Mouse (Mus musculus) cerebellum, adult 8-10 months (tissue): ENCODE measurements around the gene H2al2a.
"Not testable (repeated sequence)": the region's sequence is repeated elsewhere in the genome, so short reads cannot be mapped to it uniquely, and the experiment has no call there.

ENCODE experiments used
- DNase-seq: peaks from one replicate; pipeline ENCODE4 v3.0.0; 2022

Gene H2al2a

DNA sequence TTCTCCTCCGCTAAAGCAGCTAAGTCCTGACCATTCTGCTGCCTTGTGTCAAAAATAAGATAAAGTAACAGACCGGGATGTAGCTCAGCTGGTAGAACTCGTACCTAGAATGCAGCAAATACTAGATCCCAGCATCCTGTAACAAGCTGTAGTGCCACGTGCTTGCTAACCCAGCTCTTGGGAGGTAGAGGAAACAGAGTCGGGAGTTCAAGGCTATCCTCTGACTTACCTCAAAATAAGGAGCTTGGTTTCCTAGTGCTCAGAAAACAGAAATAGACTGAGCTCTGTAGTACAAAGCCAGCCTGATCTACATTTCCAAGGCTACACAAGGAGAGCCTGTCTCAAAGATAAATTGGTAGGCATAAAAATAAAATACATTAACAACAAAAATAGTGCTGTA, 23.5 kb downstream of the H2al2a start:
- no peak for DNase-seq

DNA sequence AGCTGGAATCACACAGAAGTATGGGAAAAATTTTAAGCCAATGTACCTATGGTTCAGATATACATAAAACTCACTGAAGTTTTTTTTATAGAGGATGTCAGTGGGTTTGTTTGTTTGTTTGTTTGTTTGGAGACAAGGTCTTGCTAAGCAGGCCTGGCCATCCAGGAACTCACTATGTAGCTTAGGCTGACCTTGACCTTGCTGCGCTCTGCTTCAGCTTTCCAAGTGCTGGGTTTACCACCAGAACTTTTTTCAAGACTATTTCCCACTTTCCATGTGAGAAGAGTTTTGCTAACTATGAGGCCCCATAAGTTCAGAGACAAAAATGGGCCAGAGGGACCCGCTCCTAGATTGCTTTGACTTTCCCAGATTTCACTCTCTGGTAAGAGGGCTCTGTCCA, 23.9 kb downstream of the H2al2a start:
- DNase-seq, result no peak

DNA sequence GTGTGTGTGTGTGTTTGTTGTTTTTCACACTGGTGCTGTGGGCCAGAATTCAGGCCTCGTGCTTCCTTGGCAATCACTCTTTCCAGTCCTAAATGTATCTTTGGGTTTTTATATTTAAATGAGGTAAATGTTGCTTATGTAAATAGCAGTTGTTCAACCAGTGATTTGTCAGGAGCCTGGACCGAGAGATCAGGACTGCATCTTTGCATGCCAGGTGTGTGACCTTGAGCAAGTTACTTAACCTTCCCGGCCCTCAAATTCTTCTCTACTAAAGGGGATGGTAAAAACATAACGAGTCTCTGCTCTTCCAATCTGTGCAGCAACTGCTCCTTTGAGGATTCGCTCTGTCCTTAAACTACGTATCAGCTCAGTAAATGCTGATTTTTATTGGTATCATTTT, 25.4 kb downstream of the H2al2a start:
- no peak for DNase-seq

DNA sequence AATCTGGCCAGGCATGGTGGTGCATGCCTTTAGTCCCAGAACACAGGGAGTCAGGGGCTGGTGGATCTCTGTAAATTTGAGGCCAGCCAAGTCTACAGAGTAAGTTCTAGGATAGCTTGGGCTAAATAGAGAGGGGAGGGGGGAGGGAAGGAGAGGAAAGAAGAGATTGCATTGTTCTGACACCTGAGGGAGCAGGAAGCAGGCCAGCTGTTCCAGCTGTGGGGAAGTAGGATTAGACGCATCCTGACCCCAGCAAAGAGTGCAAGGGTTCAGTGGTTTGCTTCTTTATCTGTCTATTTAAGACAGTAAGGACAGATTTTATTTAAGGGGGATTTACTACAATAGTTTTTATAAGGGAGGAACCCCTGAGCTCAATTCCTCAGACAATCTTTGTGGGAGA, 26.1 kb downstream of the H2al2a start:
- DNase-seq, result no peak

DNA sequence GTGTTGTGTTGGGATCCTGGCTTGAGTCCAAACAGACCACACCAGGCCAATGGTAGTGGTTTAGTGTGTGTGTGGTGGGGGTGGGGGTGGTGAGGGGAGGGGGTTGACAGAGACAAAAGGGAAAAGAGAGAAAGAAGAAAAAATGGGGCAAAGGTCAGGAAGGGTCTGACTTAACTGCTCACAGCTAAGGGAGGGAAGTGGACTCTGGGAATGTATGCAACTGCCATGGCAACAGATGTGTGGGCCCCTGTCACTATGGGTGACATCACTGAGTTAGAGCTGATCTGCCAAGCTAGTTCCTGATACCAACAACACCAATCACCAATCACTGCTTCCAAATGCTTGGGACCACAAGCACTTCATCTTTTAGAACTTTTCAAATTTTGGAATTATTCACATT, 26.6 kb downstream of the H2al2a start:
- no peak for DNase-seq

DNA sequence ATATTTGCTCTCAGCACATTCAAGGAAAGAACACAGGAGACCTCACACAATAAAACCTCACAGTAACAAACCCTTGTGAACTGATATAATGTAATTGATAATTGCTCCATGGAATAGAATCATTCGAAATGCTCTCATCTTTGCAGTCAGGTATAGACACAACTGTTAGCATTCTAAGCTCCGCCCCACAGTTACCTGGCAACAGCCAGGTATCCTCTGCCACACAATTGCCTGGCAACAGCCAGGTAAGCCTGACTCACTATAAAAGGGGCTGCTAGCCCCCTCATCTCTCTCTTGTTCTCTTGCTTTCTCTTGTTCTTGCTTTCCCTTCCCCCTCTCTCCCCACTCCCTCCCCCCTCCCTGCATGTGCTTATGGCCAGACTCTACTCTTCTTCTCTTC, 28.2 kb downstream of the H2al2a start:
- DNase-seq, result no peak

DNA sequence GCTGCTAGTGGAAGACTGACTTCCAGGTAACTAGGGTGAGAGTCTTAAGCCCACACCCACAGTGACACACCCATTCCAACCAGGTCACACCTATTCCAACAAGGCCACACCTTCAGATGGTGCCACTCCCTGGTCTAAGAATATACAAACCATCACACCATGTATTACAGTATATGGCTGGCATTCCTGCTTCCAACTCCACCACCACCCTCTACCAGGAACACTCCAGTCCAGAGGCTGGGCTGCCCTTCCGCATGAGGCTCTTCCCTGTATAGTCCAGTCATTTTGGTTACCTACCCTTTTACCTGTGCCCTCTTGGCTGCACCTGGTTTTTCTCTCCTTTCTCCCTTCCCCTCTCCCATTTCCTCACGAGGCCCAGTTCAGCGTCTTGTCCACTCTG, 28.7 kb downstream of the H2al2a start:
- DNase-seq, result not testable (repeated sequence)

DNA sequence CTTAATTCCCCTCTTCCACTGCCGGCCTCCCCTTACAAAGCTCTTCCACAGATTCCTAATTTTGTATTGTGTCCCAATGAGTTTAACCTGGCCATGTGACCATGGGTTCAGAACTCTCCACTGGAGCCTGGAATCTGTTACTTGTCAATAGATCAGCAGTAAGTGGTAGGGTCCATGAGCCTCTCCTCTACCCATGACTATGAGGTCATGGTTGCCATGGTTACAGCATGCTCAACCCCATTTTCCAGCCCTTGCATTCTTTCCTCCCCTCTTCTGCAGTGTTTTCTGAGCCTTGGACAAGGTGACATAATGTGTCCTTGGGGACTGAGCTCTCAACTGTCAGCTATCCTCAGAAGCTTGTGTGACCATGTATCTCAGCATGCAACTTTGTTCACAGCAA, 37.3 kb downstream of the H2al2a start:
- no peak for DNase-seq

DNA sequence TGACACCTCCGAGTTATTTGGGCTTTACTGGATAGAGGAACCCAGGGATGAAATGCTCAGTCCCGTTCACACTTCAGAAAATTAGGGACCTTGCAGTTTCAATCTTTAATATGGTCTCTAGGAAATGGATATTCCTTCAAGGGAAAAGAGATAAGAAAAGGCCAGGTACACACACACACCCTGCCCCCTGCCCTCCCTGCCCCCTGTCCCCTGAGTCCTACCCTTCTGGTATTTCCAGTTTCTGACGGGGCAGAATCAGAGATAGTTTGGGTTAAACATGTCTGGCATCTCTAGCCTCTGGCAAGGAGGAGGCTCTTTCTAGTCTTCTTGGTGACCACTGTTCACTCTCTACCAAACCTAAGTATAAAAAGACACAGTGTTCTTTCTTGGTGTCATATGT, 49.9 kb downstream of the H2al2a start:
- DNase-seq, result no peak
